Mouse (Mus musculus) gastrocnemius, postnatal 36 days (tissue): ENCODE results near the gene Mlh3. TPM values are rescaled to one million over a fixed set of nuclear protein-coding genes. Genes with fewer than 3 reads are reported as not detected.

Experiments
- DNase-seq, 2 experiments: peaks; one replicate each; pipeline ENCODE4 v3.0.0; 2022
- intact Hi-C: fragments of 180-260 bp; cut with DNase I; formaldehyde crosslinking; loops from one replicate; pipeline ENCODE4 v1.15.1; 2025
- total RNA-seq, 2 experiments: library from RNA; stranded (reverse); gene quantifications; 2 replicates each; pipeline ENCODE4 v1.2.3; 2021

Gene Mlh3
- total RNA-seq, 2 experiments from 2014 or later: 6.5 to 7.0 TPM

GRCm38 (mm10) chr12:85237553-85237952 is 32.8 kb downstream of the Mlh3 start:
- intact Hi-C loops: no loop called here
- DNase-seq: no peak

GRCm38 (mm10) chr12:85233376-85234358 is 36.7 kb downstream of the Mlh3 start:
- no peak for DNase-seq
- intact Hi-C loops: loop anchor here (5.0 kb wide), 1 partner anchor 66 kb away; no protein-coding TSS in a partner anchor

DNA sequence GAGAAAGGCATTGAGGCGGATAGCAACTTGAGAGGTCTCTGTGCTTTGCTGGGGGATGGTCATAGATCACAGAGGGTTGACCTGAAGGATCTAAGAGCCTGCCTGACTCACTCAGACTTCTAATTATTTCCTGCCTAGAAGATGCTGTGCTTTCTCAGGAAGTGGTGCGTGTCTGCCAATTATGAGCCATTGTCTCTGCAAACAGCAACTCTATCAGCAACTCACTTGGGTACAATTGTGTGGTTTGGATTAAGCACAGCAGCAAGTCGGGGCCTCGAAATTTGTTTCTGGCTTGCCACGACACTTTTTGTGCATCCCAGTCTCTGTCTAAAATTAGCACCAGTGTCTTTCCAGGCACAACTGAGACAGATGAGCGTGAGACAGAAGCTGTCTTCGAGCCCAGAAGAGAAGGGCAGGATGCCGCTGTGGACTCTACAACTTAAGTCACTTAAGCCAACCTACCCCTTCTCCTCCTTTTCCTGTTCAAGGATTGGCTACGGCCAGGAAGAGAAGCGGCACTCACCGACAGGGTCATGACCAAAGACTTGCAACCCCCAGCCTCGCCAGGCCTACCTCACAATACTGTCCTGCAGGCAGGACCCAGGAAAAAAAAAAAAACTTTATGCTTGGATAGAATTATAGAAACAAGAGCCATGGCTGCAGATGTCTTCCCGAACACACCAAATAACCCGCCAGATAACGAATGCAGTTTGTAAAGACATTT is 42.4 kb downstream of the Mlh3 start:
- intact Hi-C loops: no loop called here
- no peak for DNase-seq

DNA sequence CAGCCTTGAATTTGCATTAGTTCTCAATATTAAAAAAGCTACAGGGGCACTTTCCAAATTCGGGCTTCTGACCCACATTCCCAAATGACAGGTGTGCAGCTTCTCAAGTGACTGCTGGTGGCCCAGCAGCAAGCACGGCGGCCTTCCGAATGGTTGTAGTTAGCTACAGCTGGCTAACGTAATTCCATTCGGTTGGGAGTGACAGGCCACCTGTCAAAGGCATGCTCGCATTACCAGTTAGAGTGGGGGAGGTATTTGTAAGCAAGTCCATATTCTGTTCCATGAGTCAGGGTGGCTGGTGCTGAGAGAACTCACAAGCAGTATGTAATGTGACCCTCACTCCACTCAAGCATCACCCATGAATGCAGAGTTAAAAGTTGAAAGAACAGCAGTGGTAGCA is 43.2 kb downstream of the Mlh3 start:
- DNase-seq: peak in 1 of 2 experiments; percentile 38
- intact Hi-C loops: no loop called here

DNA sequence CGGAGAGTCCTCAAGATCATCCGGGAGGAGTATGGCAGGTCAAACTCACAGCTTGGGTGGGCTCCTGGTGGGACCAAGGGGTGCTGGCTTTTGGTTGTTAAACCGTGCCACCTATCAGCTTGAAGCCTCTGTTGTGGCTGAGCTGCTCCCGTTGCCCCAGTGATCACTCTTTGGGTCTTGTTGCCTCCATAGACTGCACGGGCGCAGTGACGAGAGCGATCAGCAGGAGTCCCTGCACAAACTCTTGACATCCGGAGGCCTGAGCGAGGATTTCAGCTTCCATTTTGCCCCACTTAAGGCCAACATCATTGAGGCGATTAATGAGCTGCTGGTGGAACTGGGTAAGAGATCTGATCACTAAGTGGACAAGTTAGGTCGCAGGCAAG is 50.5 kb downstream of the Mlh3 start:
- intact Hi-C loops: loop anchor here (5.0 kb wide), 2 partner anchors 43 to 72 kb away; partner anchors contain the start of gene Pgf
- no peak for DNase-seq

DNA sequence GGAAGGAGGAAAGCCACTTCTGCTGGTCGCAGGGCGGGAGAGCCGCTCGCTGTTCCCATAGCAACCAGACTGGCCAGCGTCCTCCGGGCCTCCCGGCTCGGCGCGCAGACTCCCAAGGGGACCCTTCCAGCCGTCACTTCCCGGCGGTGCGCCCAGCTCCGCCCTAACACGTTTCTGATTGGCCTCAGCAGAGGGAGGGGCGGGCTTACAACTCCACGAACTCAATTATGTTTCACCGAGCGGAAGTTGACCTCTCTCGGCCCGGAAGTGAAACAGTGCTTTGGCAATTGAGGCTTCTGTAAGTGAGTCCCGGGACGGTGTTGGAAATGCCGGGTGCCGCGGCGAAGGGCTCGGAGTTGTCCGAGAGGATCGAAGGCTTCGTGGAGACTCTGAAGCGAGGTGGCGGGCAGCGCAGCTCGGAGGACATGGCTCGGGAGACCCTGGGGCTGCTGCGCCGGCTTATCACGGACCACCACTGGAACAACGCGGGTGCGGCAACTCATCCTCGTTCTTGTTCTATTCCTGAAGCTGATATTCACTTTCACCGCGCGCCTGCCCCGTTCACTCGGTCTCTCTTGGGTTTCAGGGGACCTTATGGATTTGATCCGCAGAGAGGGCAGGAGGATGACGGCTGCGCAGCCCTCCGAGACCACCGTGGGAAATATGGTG is 51.0 kb downstream of the Mlh3 start, which contains the start of gene Eif2b2:
Gene Eif2b2 (plus strand): TSS at position 246 of the 669 bp plus-strand sequence.
- peak; percentile 98 to 100 for DNase-seq
- intact Hi-C loops: loop anchor here (5.0 kb wide), 1 partner anchor 42 kb away; the partner anchor contains the start of gene Pgf

DNA sequence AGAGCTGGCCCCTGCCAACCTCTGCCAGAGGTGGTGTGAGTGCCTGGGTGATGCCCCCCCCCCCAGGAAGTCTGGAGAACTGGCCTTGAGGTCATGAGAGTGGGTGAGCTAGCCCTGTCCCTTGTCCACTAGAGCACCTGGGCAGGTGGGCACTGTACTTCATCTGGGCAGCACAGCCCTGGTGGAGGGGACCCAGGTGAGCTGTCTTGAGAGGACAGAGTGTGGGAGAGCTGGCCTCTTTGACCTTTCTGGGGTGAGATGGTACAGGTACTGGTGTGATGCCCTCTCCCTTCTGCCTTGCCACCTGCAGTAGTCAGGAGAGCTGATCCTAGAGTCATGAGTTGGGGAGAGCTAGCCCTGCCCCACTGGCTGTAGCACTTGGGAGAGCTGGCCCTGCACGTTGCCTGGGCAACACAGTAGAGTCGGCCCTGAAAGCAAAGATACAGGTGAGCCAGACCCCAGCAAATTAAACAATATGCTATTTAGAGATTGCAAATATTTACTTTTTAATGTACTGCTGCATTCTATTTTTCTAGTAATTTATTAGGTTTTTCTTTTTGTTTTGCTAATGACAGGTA is 52.6 kb downstream of the Mlh3 start:
- no peak for DNase-seq
- intact Hi-C loops: loop anchor here (5.0 kb wide), 1 partner anchor 41 kb away; the partner anchor contains the start of gene Pgf

GRCm38 (mm10) chr12:85215031-85215430 is 55.4 kb downstream of the Mlh3 start:
- intact Hi-C loops: loop anchor here (5.0 kb wide), 1 partner anchor 38 kb away; the partner anchor contains the start of gene Pgf

GRCm38 (mm10) chr12:85208687-85209199 is 61.7 kb downstream of the Mlh3 start:
- intact Hi-C loops: no loop called here
- DNase-seq: no peak

More at GRCm38 (mm10) chr12:85215031-85215430, 55.4 kb downstream of the Mlh3 start:
- DNase-seq: no peak

GRCm38 (mm10) chr12:85205425-85205824 is 65.0 kb downstream of the Mlh3 start:
- no peak for DNase-seq
- intact Hi-C loops: no loop called here

- intact Hi-C loops: no loop called here
- DNase-seq: no peak
Measured at GRCm38 (mm10) chr12:85204105-85204504, 66.3 kb downstream of the Mlh3 start.

GRCm38 (mm10) chr12:85203699-85204098 is 66.7 kb downstream of the Mlh3 start:
- no peak for DNase-seq
- intact Hi-C loops: no loop called here

- DNase-seq: no peak
- intact Hi-C loops: no loop called here
Measured at GRCm38 (mm10) chr12:85202191-85202590, 68.2 kb downstream of the Mlh3 start.

DNA sequence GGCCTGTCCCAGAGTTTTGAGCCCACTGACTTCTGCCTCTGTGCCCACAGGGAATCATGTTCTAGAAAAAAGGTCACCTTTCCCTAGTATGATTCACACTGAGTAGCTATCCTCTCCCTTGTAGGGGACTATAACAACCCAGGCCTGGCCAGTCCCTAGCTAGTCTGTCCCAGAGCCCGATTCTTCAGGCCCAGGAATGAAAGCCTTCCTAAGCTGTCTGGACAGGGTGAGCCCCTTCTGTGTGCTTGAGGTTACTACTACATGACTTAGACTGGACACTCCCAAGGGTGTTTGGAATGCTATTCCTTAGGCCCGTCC is 68.6 kb downstream of the Mlh3 start:
- DNase-seq: no peak
- intact Hi-C loops: no loop called here

DNA sequence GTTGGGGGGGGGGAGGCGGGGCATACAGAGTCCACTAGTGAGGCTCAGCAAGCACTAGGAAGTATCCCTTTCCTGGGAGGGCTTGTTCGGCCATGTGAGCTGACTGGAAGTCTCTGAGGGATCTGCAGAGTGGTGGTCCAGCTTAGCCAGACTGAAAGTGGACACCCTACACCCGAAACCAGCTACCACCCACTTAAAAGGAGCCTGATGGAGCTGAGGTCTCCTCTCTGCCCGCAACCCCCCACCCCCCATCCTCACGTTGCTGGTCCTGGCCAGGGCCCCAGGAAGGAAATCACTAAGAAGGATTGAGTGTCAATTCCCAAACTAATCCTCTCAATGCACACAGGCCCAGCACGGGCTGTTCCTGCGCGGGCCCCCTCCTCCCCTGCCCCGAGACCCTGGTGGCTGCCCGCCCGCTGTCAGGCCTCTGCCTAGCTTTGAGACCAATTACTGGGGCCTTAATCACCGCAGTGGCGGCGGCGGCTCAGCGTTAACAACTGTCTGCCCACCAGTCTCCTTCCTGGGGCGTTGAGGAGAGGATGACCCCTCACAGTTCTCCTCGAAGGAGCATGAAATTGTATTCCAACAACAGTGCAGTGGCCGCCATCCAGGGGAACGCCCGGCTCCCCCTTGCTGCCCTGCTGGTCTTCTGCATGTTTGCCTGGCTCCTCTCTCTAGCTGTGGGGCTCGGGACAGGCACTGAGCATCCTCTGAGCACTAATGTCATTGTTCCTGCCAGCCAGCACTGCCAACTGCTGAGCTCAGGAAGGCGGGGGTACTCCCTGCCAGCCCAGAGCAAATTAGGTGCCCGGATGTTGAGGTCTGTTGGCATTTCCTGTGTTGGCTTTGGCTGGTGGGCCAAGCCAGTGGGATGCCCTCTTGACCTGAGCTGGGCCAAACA is 69.2 kb downstream of the Mlh3 start:
- DNase-seq: no peak
- intact Hi-C loops: no loop called here

GRCm38 (mm10) chr12:85199954-85200353 is 70.4 kb downstream of the Mlh3 start:
- intact Hi-C loops: no loop called here
- no peak for DNase-seq

- intact Hi-C loops: no loop called here
- DNase-seq: no peak
Measured at GRCm38 (mm10) chr12:85197936-85198335, 72.5 kb downstream of the Mlh3 start.

DNA sequence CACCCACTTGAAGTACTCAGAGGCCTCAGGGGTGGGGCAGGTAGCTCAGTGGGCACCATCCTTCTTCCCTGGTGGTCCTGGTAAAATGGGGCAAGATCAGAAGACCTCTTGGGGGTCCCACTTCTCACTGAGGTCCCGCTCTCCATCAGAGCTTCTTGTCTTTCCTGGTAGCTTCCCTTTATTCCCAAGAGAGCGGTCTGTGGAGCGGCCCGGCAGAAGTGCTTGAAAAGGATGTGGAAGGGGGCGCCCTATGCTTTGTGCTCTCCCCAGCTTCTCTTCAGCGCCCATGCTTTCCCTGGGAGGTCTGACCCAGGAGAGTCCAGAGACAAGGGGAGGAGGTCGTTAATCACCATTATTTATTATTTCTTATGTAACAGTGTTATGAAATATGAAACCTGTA is 73.0 kb downstream of the Mlh3 start:
- intact Hi-C loops: no loop called here
- DNase-seq: no peak

DNA sequence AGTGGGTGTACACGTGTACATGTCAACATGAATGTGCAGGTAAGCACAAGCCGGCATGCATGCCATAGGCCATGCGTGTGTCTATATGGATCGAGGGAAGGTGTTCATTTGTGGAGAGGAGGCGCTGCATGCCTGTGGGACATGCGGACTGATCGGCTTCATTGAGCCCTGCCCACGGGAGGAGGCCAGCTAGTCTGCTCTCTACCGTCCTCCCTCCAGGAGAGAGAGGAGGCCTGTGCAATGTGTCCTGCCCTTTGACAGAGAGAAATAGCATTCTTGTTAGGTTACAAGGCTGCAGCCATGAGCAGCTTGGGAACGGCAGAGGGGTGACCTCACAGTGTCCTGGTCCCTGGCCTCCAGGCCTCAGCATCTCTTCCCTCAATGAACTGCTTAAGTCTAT is 74.2 kb downstream of the Mlh3 start:
- DNase-seq: no peak
- intact Hi-C loops: no loop called here
